Mouse (Mus musculus) lung, embryonic 14.5 days (tissue): ENCODE data around the gene Cfp. TPM values are rescaled to one million over a fixed set of nuclear protein-coding genes. Genes with fewer than 3 reads are reported as not detected.

Experiments
- ATAC-seq: fragments of 200-750 bp; cut with Nextera tagmentation; 2 replicates; pipeline ENCODE4 v1.8.0; 2017; ENCODE audit warnings: mild to moderate bottlenecking, moderate TSS enrichment, moderate library complexity; ENCODE audit not compliant: insufficient read depth
- DNase-seq: peaks from one replicate; pipeline ENCODE4 v3.0.0-alpha.2; 2015
- H3K27ac ChIP-seq: fragments of 300-500 bp; sonication (generic); 2 replicates; pipeline ENCODE4 v1.5.1; 2014; ENCODE audit warnings: low read depth, mild to moderate bottlenecking, moderate library complexity
- H3K27me3 ChIP-seq: fragments of 300-500 bp; sonication (generic); 2 replicates; pipeline ENCODE4 v1.6.1; 2014; ENCODE audit warnings: low read length, control low read depth; ENCODE audit not compliant: insufficient read depth
- H3K36me3 ChIP-seq: fragments of 300-500 bp; sonication (generic); 2 replicates; pipeline ENCODE4 v1.6.1; 2014; ENCODE audit warnings: control low read depth; ENCODE audit not compliant: insufficient read depth
- H3K4me1 ChIP-seq: fragments of 300-500 bp; sonication (generic); 2 replicates; pipeline ENCODE4 v1.6.1; 2014; ENCODE audit warnings: antibody characterized with exemption, control low read depth; ENCODE audit not compliant: insufficient read depth
- H3K4me2 ChIP-seq: fragments of 300-500 bp; sonication (generic); 2 replicates; pipeline ENCODE4 v1.6.1; 2014; ENCODE audit warnings: mild to moderate bottlenecking
- H3K4me3 ChIP-seq: fragments of 300-500 bp; sonication (generic); 2 replicates; pipeline ENCODE4 v1.5.1; 2014; ENCODE audit warnings: low read depth, low read length
- H3K9ac ChIP-seq: fragments of 300-500 bp; sonication (generic); 2 replicates; pipeline ENCODE4 v1.6.1; 2014
- H3K9me3 ChIP-seq: fragments of 300-500 bp; sonication (generic); 2 replicates; pipeline ENCODE4 v1.6.1; 2016; ENCODE audit warnings: low read depth, low read length, control low read depth
- CTCF ChIP-seq: IDR thresholded peaks from 2 replicates; pipeline ENCODE4 v1.5.1; 2016; ENCODE audit warnings: antibody characterized with exemption, low read depth
- WGBS: fragments of 180-500 bp; shearing (Covaris S2); extraction: QIAGEN DNeasy Blood & Tissue Kit; methylation state at CpG from one replicate; pipeline ENCODE4 v1.1.7; 2014; 5-methylcytosine and 5-hydroxymethylcytosine counted together
- polyA plus RNA-seq: library from polyadenylated mRNA; unstranded; fragments of >200 nt; fragmentation: Nextera tagmentation; extraction: Ambion mirVana; gene quantifications from 2 replicates; pipeline ENCODE4 v1.2.1, GENCODE M21; 2014

The Cfp gene
- polyA plus RNA-seq, 1 experiment from 2014 or later, result 5.6 TPM

DNA sequence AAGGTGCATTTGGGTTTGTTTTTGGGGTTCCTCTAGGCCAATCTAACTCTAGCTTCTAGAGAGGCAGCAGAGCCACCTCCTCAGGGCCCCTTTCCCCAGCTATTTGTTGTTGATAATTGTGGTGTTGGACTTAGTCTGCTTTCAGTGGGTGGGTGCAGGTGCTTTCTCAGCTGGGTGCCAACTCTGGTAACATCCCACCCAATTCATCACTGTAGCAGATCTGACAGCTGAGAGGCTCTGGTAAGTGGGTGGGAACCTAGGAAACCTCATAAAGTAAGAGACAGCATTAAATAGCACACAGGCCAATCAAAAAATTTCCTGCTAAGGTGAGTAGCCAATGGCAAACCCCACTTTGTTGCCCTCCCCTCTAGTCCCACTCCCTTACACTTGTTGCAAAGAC is 6.4 kb downstream of the Cfp start:
- no peak for DNase-seq
- Histone ChIP-seq H3K36me3 (peaks cover 9% of the 10 kb centered on the region; the same call in 1 of the 2 replicates), H3K4me1 (no peaks in the 10 kb centered on the region), H3K4me2 (no peak overlapping the region), H3K27ac (no peak overlapping the region), H3K9ac (no peak overlapping the region), H3K4me3 (no peak overlapping the region), H3K27me3 (0 out of 2 replicates have a peak, but pooled peaks cover 1% of the 10 kb centered on the region), H3K9me3 (no peaks in the 10 kb centered on the region)
- ATAC-seq, result no peak
- TF ChIP-seq CTCF, result no peak

- no peak overlapping the region for H3K27ac ChIP-seq
- H3K9ac ChIP-seq, result no peak overlapping the region
- H3K36me3 ChIP-seq, result peaks cover 9% of the 10 kb centered on the region; the same call in 1 of the 2 replicates
- no peak for TF ChIP-seq CTCF
- H3K4me2 ChIP-seq, result no peak overlapping the region
- H3K4me3 ChIP-seq, result no peak overlapping the region
- H3K9me3 ChIP-seq, result no peaks in the 10 kb centered on the region
- no peak for ATAC-seq
- 74% methylated on average over 1 of the region's 1 CpGs for WGBS
- no peak for DNase-seq
- 0 out of 2 replicates have a peak, but pooled peaks cover 3% of the 10 kb centered on the region for H3K27me3 ChIP-seq
- no peaks in the 10 kb centered on the region for H3K4me1 ChIP-seq
Observed at GRCm38 (mm10) chrX:20923506-20923905, 7.8 kb downstream of the Cfp start.

DNA sequence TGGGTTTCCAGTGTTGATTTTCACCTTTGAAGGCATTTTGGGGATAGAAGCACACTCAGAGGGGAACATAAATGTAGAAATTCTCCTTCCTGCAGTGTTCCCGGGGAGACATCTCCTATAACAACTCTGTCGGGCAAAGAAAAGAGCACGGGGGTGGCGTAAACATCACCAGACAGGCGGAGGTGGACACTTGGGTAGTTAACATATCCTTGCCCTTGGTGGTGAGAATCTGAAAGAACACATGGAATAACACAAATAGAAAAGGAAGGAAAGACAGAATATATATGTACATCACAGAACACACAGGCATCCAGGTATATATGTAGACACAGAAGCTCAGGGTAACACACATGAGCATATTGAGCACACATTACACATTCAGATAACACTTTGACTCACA is 10.0 kb downstream of the Cfp start:
- WGBS, result 29% methylated on average over 5 of the region's 5 CpGs
- Histone ChIP-seq H3K36me3 (no peaks in the 10 kb centered on the region), H3K27ac (no peak overlapping the region), H3K4me3 (peak overlapping the region; percentile 34; the same call in 1 of the 2 replicates), H3K4me1 (no peaks in the 10 kb centered on the region), H3K9ac (no peak overlapping the region), H3K27me3 (0 out of 2 replicates have a peak, but pooled peaks cover 3% of the 10 kb centered on the region), H3K4me2 (peak overlapping the region; percentile 75; the same call in 1 of the 2 replicates), H3K9me3 (no peaks in the 10 kb centered on the region)
- ATAC-seq (no peak), DNase-seq (no peak)
- no peak for TF ChIP-seq CTCF

DNA sequence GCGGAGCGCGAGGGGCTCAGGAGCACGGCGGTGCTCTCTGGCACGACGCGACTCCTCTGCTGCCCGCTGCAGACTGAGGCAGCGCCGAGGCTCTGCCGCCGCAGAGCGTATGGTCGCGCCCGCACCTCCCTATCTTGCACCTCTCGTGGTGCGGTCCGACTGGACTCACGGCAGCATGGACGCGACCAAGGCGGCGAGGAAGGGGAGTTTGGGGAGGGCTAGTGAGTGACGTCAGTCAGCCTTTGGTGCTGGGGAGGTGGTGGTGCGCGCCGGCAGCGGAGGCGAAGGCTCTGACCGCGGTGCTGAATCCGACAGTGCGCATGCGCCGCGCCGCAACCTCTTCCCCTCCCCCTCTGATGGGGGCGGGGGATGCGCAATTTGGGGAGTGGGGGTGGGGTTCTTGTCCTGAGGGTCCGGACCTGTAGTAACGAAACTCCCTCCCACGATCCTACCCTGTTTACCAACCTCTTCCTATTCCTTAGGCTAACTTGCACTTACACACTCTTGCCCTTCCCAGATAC is 10.5 kb downstream of the Cfp start, which contains the start of gene Syn1:
Gene Syn1, minus strand, starts transcription at position 161 of the 521 bp plus-strand sequence.
- no peak for TF ChIP-seq CTCF

GRCm38 (mm10) chrX:20920249-20920843 is 11.0 kb downstream of the Cfp start:
- Histone ChIP-seq H3K4me3 (peak overlapping the region; percentile 34), H3K27me3 (0 out of 2 replicates have a peak, but pooled peaks cover 3% of the 10 kb centered on the region), H3K9ac (no peak overlapping the region), H3K36me3 (no peaks in the 10 kb centered on the region), H3K4me1 (no peaks in the 10 kb centered on the region), H3K27ac (no peak overlapping the region), H3K9me3 (no peaks in the 10 kb centered on the region), H3K4me2 (peak overlapping the region; percentile 75)
- WGBS, result 12% methylated on average over 43 of the region's 49 CpGs
- no peak for TF ChIP-seq CTCF
- DNase-seq, result no peak
- peak; percentile 64 for ATAC-seq

More for the DNA sequence above, 10.5 kb downstream of the Cfp start, which contains the start of gene Syn1:
- no peak within 1 kb of the TSS for H3K9ac ChIP-seq
- DNase-seq, result peak; percentile 87
- peak within 1 kb of the TSS; percentile 34 for H3K4me3 ChIP-seq
- no peaks in the 10 kb centered on the region for H3K4me1 ChIP-seq
- no peak within 1 kb of the TSS for H3K27ac ChIP-seq
- H3K36me3 ChIP-seq, result no peaks in the 10 kb centered on the region
- 12% methylated on average over 35 of the region's 44 CpGs for WGBS
- H3K4me2 ChIP-seq, result peak within 1 kb of the TSS; percentile 75
- H3K27me3 ChIP-seq, result 0 out of 2 replicates have a peak, but pooled peaks cover 3% of the 10 kb centered on the region
- no peaks in the 10 kb centered on the region for H3K9me3 ChIP-seq
- ATAC-seq, result peak; percentile 97

- Histone ChIP-seq H3K4me3 (no peak overlapping the region), H3K27me3 (0 out of 2 replicates have a peak, but pooled peaks cover 3% of the 10 kb centered on the region), H3K27ac (no peak overlapping the region), H3K4me2 (no peak overlapping the region), H3K9me3 (no peaks in the 10 kb centered on the region), H3K36me3 (no peaks in the 10 kb centered on the region), H3K4me1 (no peaks in the 10 kb centered on the region), H3K9ac (no peak overlapping the region)
- TF ChIP-seq CTCF, result no peak
- ATAC-seq, result no peak
- DNase-seq, result no peak
Observed at GRCm38 (mm10) chrX:20915075-20915474, 16.3 kb downstream of the Cfp start.

DNA sequence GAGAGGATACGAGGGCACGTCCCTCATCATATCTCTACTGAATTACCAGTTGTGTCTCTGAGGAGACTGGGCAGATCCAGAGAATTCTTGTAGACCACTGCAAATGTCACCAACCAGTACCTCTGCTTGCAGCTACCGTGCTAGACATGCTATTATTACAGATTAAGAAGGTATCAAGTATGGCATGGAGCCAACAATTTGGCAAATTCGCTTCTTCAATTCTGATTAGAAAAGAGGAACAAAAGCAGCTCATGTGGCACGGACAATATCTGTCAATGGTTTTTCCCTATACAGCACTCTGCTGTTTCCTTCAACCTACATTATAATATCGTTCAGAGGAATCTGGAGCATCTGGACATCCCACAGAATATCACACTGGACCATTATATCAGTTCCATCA is 17.6 kb downstream of the Cfp start:
- DNase-seq (no peak), ATAC-seq (no peak)
- Histone ChIP-seq H3K4me2 (no peak overlapping the region), H3K36me3 (no peaks in the 10 kb centered on the region), H3K27ac (no peak overlapping the region), H3K9ac (no peak overlapping the region), H3K4me3 (no peak overlapping the region), H3K4me1 (no peaks in the 10 kb centered on the region), H3K9me3 (no peaks in the 10 kb centered on the region), H3K27me3 (no peaks in the 10 kb centered on the region)
- TF ChIP-seq CTCF, result no peak
- WGBS, result 81% methylated on average over 6 of the region's 6 CpGs
